Mouse (Mus musculus) heart, adult 8-10 months (tissue): Measurements from ENCODE around the gene Rsrc2. TPM values are rescaled to one million over a fixed set of nuclear protein-coding genes. Genes with fewer than 3 reads are reported as not detected.

ENCODE experiments used
- DNase-seq: peaks from one replicate; pipeline ENCODE4 v3.0.0; 2022; ENCODE audit warnings: low spot score
- total RNA-seq, 4 experiments: library from RNA; stranded (reverse); gene quantifications; 2 replicates each; pipeline ENCODE4 v1.2.4; 2022

Rsrc2 gene
- total RNA-seq, 4 experiments from 2014 or later = 33.8 to 42.7 (median 39.4) TPM

- no peak for DNase-seq
Measured at GRCm38 (mm10) chr5:123696961-123697360, 52.3 kb downstream of the Rsrc2 start.

DNA sequence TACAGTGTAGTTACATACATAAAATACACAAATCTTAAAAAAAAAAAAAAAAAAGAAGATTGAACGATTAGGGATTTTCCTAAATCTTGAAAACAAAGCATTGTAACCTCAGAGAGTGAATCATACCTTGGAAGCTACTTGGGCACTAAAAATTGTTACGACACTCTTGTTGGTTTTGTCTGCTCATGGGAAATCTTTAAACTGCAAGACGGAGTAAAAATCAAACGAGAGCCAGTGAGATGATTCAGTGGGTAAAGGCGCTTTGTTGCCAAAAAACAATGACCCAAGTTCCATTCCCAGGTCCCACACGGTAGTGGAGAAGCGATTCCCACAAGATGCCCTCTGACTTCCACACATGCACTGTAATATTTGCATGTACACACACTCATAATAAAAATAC lies 53.0 kb downstream of the Rsrc2 start:
- no peak for DNase-seq

DNA sequence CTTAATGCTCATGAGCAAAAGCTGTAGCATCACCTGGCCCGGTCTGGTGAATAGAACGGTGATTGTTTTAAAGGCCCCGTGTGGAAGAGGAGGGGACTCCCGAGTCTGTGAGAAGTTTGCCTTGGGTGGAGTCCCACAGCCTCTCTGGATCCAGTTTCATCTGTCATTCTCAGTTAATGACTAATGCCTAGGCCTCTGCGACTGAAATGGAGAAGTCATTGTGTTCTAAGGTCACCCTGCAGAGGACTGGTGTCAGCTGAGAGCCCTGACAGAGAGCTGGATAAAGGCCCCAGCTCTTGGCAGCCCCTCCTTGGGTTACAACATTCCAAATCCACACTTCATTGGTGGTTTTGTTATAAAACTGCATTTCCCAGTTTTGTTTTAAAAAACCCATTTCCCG lies 54.7 kb downstream of the Rsrc2 start:
- peak; percentile 63 for DNase-seq

- peak; percentile 51 for DNase-seq
Measured at GRCm38 (mm10) chr5:123684221-123685144, 64.7 kb downstream of the Rsrc2 start, which contains the start of gene Clip1. Gene Clip1 (minus strand): TSS chr5:123684618.

- DNase-seq = peak; percentile 49
Measured at GRCm38 (mm10) chr5:123683377-123684220, 65.6 kb downstream of the Rsrc2 start.

DNA sequence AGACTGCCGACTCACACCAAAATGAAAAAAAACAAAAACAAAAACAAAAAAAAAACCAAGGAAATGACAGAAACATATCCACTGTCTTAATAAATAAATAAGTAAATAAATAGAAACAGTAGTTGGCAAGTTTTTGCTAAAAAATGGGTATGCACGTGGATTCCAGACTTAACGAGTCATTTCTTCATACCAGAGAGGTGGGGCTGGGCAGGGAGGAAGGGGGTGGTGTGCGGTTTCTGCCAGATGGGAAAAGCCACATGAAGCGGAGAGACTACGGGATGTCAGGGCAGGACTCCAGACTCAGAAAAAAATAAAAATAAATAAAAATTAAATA lies 66.2 kb downstream of the Rsrc2 start:
- no peak for DNase-seq

DNA sequence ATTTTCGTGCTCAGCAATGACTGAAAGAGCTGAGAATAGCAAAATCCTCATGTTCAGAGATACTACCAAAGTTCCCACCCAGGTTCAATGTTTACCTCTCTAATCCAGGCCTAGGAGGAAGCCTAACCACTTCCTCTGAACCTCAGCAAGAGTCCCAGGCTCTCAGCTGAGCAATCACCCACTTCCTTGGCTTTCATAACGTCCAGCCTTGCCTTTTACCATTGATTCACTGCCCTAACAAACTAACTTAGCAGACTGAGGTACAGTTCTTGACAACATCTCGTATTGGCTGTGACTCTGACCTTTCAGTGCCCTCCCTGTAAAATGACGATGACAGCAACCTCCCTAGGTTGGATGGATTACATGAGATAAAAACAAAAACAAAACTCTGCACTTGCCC lies 66.8 kb downstream of the Rsrc2 start:
- DNase-seq = no peak

DNA sequence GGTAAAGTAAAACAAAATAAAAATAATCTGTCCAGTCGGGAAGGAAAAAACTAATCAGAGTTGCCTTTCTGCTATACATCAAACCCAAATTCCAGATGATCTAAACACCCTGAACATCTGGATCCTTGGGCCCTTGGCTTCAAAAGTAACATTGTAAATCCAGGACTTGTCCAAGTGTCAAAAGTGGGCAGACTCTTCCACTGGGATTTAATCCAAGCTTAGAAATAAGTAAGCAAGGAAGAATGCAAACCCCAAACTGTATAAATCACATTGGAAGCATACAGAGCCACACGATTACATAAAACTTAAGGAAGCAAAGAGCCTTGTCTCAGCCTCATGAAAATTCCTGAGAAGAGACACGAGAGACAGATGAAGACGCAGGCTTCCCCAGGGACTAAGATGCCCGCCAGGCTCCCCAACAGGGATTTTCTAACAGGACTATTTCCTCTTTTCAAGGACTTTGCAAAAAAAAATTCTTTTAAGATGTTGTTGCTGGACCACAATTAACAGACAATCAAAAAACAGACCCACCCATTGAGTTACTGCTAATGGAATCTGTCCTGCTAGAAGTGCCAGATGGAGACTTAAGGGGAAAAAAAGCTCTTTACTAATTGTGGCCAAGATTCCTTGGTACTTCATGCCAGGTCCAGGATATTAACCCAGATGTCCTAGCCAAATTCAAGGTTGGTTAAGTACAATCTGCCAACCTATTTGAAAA lies 69.5 kb downstream of the Rsrc2 start:
- DNase-seq = no peak

DNA sequence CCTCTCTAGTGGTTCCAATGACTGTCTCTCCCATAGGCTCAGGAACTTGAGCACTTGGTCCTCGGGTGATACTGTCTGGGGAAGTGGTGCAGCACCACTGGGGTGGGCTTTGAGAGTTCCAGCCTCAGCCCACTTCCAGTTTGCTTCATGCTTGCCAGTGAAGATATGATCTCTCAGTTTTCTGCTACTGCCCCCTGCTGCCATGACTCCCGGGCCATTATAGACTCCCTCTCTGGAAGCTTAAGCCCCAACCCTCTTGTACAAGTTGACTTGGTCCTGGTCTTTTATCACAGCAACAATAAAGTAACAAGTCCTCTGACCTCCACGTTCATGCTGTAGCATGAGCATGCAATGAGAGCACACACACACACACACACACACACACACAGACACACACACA lies 70.1 kb downstream of the Rsrc2 start:
- no peak for DNase-seq

Other genes with a start within 250 kb of the Rsrc2 start
- gene B3gnt4, start 239.0 kb downstream of the Rsrc2 start, total RNA-seq = not detected
- gene Diablo, start 225.2 kb downstream of the Rsrc2 start, total RNA-seq = 10 to 100 TPM; 68.8 to 72.1 (median 70.7) TPM
- under 1 TPM in 2 of 4 experiments, not detected in 2; 0.19 to 0.35 TPM for gene Gm49027, start 223.9 kb downstream of the Rsrc2 start, total RNA-seq
- 10 to 100 TPM; 25.5 to 37.2 (median 28.6) TPM for gene Vps33a, start 176.4 kb downstream of the Rsrc2 start, total RNA-seq
- gene Clip1, start 64.8 kb downstream of the Rsrc2 start, total RNA-seq = 100 to 1,000 TPM; 213 to 261 (median 228) TPM
- gene Zcchc8, start 28.3 kb downstream of the Rsrc2 start, total RNA-seq = 10 to 100 TPM; 18.3 to 22.5 (median 20.3) TPM
- under 1 TPM; 0.11 to 0.53 (median 0.42) TPM for gene Kntc1, start 302 bp upstream of the Rsrc2 start, total RNA-seq
- 1 to 10 TPM in 1 of 4 experiments, under 1 TPM in 2, not detected in 1; 0.12 to 2.0 (median 0.22) TPM for gene Hcar2, start 116.1 kb upstream of the Rsrc2 start, total RNA-seq
- under 1 TPM; 0.31 to 0.52 (median 0.42) TPM for gene Hcar1, start 130.6 kb upstream of the Rsrc2 start, total RNA-seq
- gene Denr, start 157.8 kb upstream of the Rsrc2 start, total RNA-seq = 10 to 100 TPM; 45.9 to 52.4 (median 50.6) TPM
- gene Gm43518, start 178.0 kb upstream of the Rsrc2 start, total RNA-seq = under 1 TPM in 1 of 4 experiments, not detected in 3; 0.92 TPM
- 1 to 10 TPM in 3 of 4 experiments, under 1 TPM in 1; 0.60 to 3.8 (median 2.0) TPM for gene Ccdc62, start 181.3 kb upstream of the Rsrc2 start, total RNA-seq
- 10 to 100 TPM; 11.5 to 15.5 (median 13.7) TPM for gene Hip1r, start 224.2 kb upstream of the Rsrc2 start, total RNA-seq